Mouse (Mus musculus) heart, postnatal 0 days (tissue): ENCODE results near the gene Rarres1. TPM values are rescaled to one million over a fixed set of nuclear protein-coding genes. Genes with fewer than 3 reads are reported as not detected.

Experiments used
- ATAC-seq: fragments of 200-750 bp; cut with Nextera tagmentation; 2 replicates; pipeline ENCODE4 v1.8.0; 2017; ENCODE audit warnings: low read depth, moderate number of reproducible peaks, moderate library complexity; ENCODE audit not compliant: insufficient read depth
- DNase-seq: peaks from one replicate; pipeline ENCODE4 v3.0.0-alpha.2; 2016; ENCODE audit warnings: low spot score
- H3K27ac ChIP-seq: fragments of 300-500 bp; sonication (generic); 2 replicates; pipeline ENCODE4 v1.5.1; 2014; ENCODE audit warnings: low read depth, mild to moderate bottlenecking
- H3K27me3 ChIP-seq: fragments of 300-500 bp; sonication (generic); 2 replicates; pipeline ENCODE4 v1.6.1; 2014; ENCODE audit warnings: low read length, mixed read lengths; ENCODE audit not compliant: control insufficient read depth, insufficient read depth
- H3K36me3 ChIP-seq: fragments of 300-500 bp; sonication (generic); replicated peaks from 2 replicates; pipeline ENCODE4 v1.6.1; 2014; ENCODE audit warnings: low read length, mixed read lengths; ENCODE audit not compliant: control insufficient read depth, insufficient read depth
- H3K4me1 ChIP-seq: fragments of 300-500 bp; sonication (generic); 2 replicates; pipeline ENCODE4 v1.6.1; 2014; ENCODE audit warnings: antibody characterized with exemption; ENCODE audit not compliant: control insufficient read depth, insufficient read depth
- H3K4me2 ChIP-seq: fragments of 300-500 bp; sonication (generic); 2 replicates; pipeline ENCODE4 v1.6.1; 2014; ENCODE audit warnings: low read depth, mild to moderate bottlenecking, low read length, moderate library complexity
- H3K4me3 ChIP-seq: fragments of 300-500 bp; sonication (generic); 2 replicates; pipeline ENCODE4 v1.5.1; 2014; ENCODE audit warnings: low read depth, low read length
- H3K9ac ChIP-seq: fragments of 300-500 bp; sonication (generic); replicated peaks from 2 replicates; pipeline ENCODE4 v1.6.1; 2014; ENCODE audit warnings: low read depth, low read length, mixed read lengths
- H3K9me3 ChIP-seq: fragments of 300-500 bp; sonication (generic); replicated peaks from 2 replicates; pipeline ENCODE4 v1.6.1; 2016; ENCODE audit warnings: low read length; ENCODE audit not compliant: control insufficient read depth
- CTCF ChIP-seq: IDR thresholded peaks from 2 replicates; pipeline ENCODE4 v1.5.1; 2016; ENCODE audit warnings: antibody characterized with exemption, control low read depth, low read depth
- EP300 ChIP-seq: IDR thresholded peaks from 2 replicates; pipeline ENCODE4 v1.6.1; 2016; ENCODE audit warnings: antibody characterized with exemption, low read depth
- WGBS: fragments of 180-500 bp; shearing (Covaris S2); extraction: QIAGEN DNeasy Blood & Tissue Kit; methylation state at CpG from one replicate; pipeline ENCODE4 v1.1.7; 2014; 5-methylcytosine and 5-hydroxymethylcytosine counted together
- polyA plus RNA-seq: library from polyadenylated mRNA; unstranded; fragments of >200 nt; fragmentation: Nextera tagmentation; extraction: Ambion mirVana; gene quantifications from 2 replicates; pipeline ENCODE4 v1.2.1, GENCODE M21; 2015
- total RNA-seq: library from RNA; depleted of rRNA; stranded (reverse); fragments of >200 nt; gene quantifications from 2 replicates; pipeline ENCODE4 v1.2.3, GENCODE M21; 2014; ENCODE audit warnings: low replicate concordance

The Rarres1 gene
- total and polyA plus RNA-seq, 2 experiments from 2014 or later = 1.1 to 4.0 TPM

GRCm38 (mm10) chr3:67492086-67492869 is 23.0 kb downstream of the Rarres1 start:
- Histone ChIP-seq H3K27me3 (no peaks in the 10 kb centered on the region), H3K4me3 (no peak overlapping the region), H3K27ac (no peak overlapping the region), H3K9ac (no peak overlapping the region), H3K9me3 (no peaks in the 10 kb centered on the region), H3K36me3 (no peaks in the 10 kb centered on the region), H3K4me1 (no peaks in the 10 kb centered on the region), H3K4me2 (no peak overlapping the region)
- ATAC-seq (no peak), DNase-seq (no peak)
- WGBS = 81% methylated on average over 8 of the region's 8 CpGs
- TF ChIP-seq EP300 = no peak
- no peak for TF ChIP-seq CTCF

- Histone ChIP-seq H3K4me2 (no peak overlapping the region), H3K27me3 (no peaks in the 10 kb centered on the region), H3K4me3 (no peak overlapping the region), H3K9me3 (no peaks in the 10 kb centered on the region), H3K9ac (no peak overlapping the region), H3K4me1 (no peaks in the 10 kb centered on the region), H3K36me3 (no peaks in the 10 kb centered on the region), H3K27ac (no peak overlapping the region)
- no peak for DNase-seq
- TF ChIP-seq EP300 = no peak
- ATAC-seq = no peak
- 20% methylated on average over 4 of the region's 4 CpGs for WGBS
Measured at GRCm38 (mm10) chr3:67490156-67490555, 25.2 kb downstream of the Rarres1 start.

GRCm38 (mm10) chr3:67485233-67485632 is 30.1 kb downstream of the Rarres1 start:
- 82% methylated on average over 2 of the region's 2 CpGs for WGBS
- Histone ChIP-seq H3K9me3 (no peaks in the 10 kb centered on the region), H3K4me3 (no peak overlapping the region), H3K27ac (no peak overlapping the region), H3K4me1 (no peaks in the 10 kb centered on the region), H3K4me2 (no peak overlapping the region), H3K27me3 (no peaks in the 10 kb centered on the region), H3K36me3 (no peaks in the 10 kb centered on the region), H3K9ac (no peak overlapping the region)
- DNase-seq (no peak), ATAC-seq (no peak)
- no peak for TF ChIP-seq CTCF

GRCm38 (mm10) chr3:67482400-67482799 is 32.9 kb downstream of the Rarres1 start:
- no peak for ATAC-seq
- Histone ChIP-seq H3K9me3 (no peaks in the 10 kb centered on the region), H3K4me2 (no peak overlapping the region), H3K9ac (no peak overlapping the region), H3K27ac (no peak overlapping the region), H3K4me3 (no peak overlapping the region), H3K36me3 (peaks cover 10% of the 10 kb centered on the region; the same call in 1 of the 2 replicates), H3K4me1 (no peaks in the 10 kb centered on the region), H3K27me3 (no peaks in the 10 kb centered on the region)
- TF ChIP-seq CTCF (no peak), EP300 (no peak)
- WGBS = 88% methylated on average over 10 of the region's 10 CpGs
- DNase-seq = no peak

GRCm38 (mm10) chr3:67479806-67480205 is 35.5 kb downstream of the Rarres1 start:
- Histone ChIP-seq H3K36me3 (peaks cover 29% of the 10 kb centered on the region), H3K27me3 (no peaks in the 10 kb centered on the region), H3K27ac (no peak overlapping the region), H3K4me1 (no peaks in the 10 kb centered on the region), H3K4me3 (no peak overlapping the region), H3K9ac (no peak overlapping the region), H3K4me2 (no peak overlapping the region), H3K9me3 (no peaks in the 10 kb centered on the region)
- no peak for DNase-seq
- TF ChIP-seq EP300 (no peak), CTCF (no peak)
- WGBS = 91% methylated on average over 11 of the region's 11 CpGs
- no peak for ATAC-seq

- Histone ChIP-seq H3K9ac (no peak overlapping the region), H3K27me3 (no peaks in the 10 kb centered on the region), H3K36me3 (peaks cover 45% of the 10 kb centered on the region), H3K4me1 (no peaks in the 10 kb centered on the region), H3K4me3 (no peak overlapping the region), H3K9me3 (no peaks in the 10 kb centered on the region), H3K4me2 (no peak overlapping the region), H3K27ac (no peak overlapping the region)
- no peak for TF ChIP-seq CTCF
- TF ChIP-seq EP300 = no peak
- no peak for ATAC-seq
- WGBS = 83% methylated on average over 6 of the region's 6 CpGs
- no peak for DNase-seq
Measured at GRCm38 (mm10) chr3:67473438-67473837, 41.9 kb downstream of the Rarres1 start.
